Mouse (Mus musculus) limb, embryonic 13.5 days (tissue): ENCODE results near the gene Hoxc9. TPM values are rescaled to one million over a fixed set of nuclear protein-coding genes. Genes with fewer than 3 reads are reported as not detected.
A peak's percentile ranks its signal among the peaks of the same experiment; 100 is the strongest.

Source experiments
- ATAC-seq: fragments of 200-750 bp; cut with Nextera tagmentation; 2 replicates; pipeline ENCODE4 v1.8.0; 2017; ENCODE audit warnings: low read depth, moderate number of reproducible peaks, moderate TSS enrichment; ENCODE audit not compliant: low FRiP score
- H3K27ac ChIP-seq: fragments of 300-500 bp; sonication (generic); 2 replicates; pipeline ENCODE4 v1.5.1; 2015; ENCODE audit warnings: inconsistent platforms, mild to moderate bottlenecking, moderate library complexity
- H3K27me3 ChIP-seq: fragments of 300-500 bp; sonication (generic); 2 replicates; pipeline ENCODE4 v1.6.1; 2015; ENCODE audit warnings: mild to moderate bottlenecking, inconsistent platforms
- H3K36me3 ChIP-seq: fragments of 300-500 bp; sonication (generic); 2 replicates; pipeline ENCODE4 v1.6.1; 2015; ENCODE audit warnings: inconsistent platforms, mild to moderate bottlenecking, moderate library complexity
- H3K4me1 ChIP-seq: fragments of 300-500 bp; sonication (generic); 2 replicates; pipeline ENCODE4 v1.6.1; 2015; ENCODE audit warnings: inconsistent platforms
- H3K4me2 ChIP-seq: fragments of 300-500 bp; sonication (generic); replicated peaks from 2 replicates; pipeline ENCODE4 v1.6.1; 2015; ENCODE audit warnings: inconsistent platforms, mild to moderate bottlenecking, moderate library complexity
- H3K4me3 ChIP-seq: fragments of 300-500 bp; sonication (generic); 2 replicates; pipeline ENCODE4 v1.5.1; 2015; ENCODE audit warnings: moderate library complexity, mild to moderate bottlenecking, inconsistent platforms
- H3K9ac ChIP-seq: fragments of 300-500 bp; sonication (generic); 2 replicates; pipeline ENCODE4 v1.6.1; 2015; ENCODE audit warnings: mild to moderate bottlenecking, inconsistent platforms
- H3K9me3 ChIP-seq: fragments of 300-500 bp; sonication (generic); 2 replicates; pipeline ENCODE4 v1.6.1; 2016; ENCODE audit warnings: inconsistent platforms
- WGBS: fragments of 180-500 bp; shearing (Covaris S2); methylation state at CpG from one replicate; pipeline ENCODE4 v1.1.7; 2015; 5-methylcytosine and 5-hydroxymethylcytosine counted together
- polyA plus RNA-seq: library from polyadenylated mRNA; unstranded; fragments of >200 nt; fragmentation: Nextera tagmentation; extraction: Ambion mirVana; gene quantifications from 2 replicates; pipeline ENCODE4 v1.2.1, GENCODE M21; 2015

Gene Hoxc9
- polyA plus RNA-seq, 1 experiment from 2014 or later = 2.1 TPM

GRCm38 (mm10) chr15:102981379-102982288 is 5.4 kb downstream of the Hoxc9 start:
- peak overlapping the region; percentile 68 for H3K9ac ChIP-seq
- WGBS = under 1% methylated on average over 88 of the region's 88 CpGs
- H3K27me3 ChIP-seq = peaks cover 99% of the 10 kb centered on the region
- ATAC-seq = no peak
- no peaks in the 10 kb centered on the region for H3K9me3 ChIP-seq
- peak overlapping the region; percentile 62 for H3K4me2 ChIP-seq
- H3K4me3 ChIP-seq = peak overlapping the region; percentile 48
- no peaks in the 10 kb centered on the region for H3K36me3 ChIP-seq
- H3K27ac ChIP-seq = peak overlapping the region; percentile 39; the same call in 1 of the 2 replicates
- peaks cover 37% of the 10 kb centered on the region for H3K4me1 ChIP-seq

- Histone ChIP-seq H3K9me3 (no peaks in the 10 kb centered on the region), H3K4me2 (peak overlapping the region; percentile 62; the same call in 1 of the 2 replicates), H3K4me1 (peaks cover 27% of the 10 kb centered on the region), H3K36me3 (no peaks in the 10 kb centered on the region), H3K27ac (no peak overlapping the region), H3K4me3 (no peak overlapping the region), H3K9ac (no peak overlapping the region), H3K27me3 (peaks cover 99% of the 10 kb centered on the region)
- ATAC-seq = no peak
- WGBS = 13% methylated on average over 12 of the region's 12 CpGs
Observed at GRCm38 (mm10) chr15:102983716-102984115, 7.5 kb downstream of the Hoxc9 start.

- Histone ChIP-seq H3K27ac (no peak overlapping the region), H3K9ac (no peak overlapping the region), H3K9me3 (no peaks in the 10 kb centered on the region), H3K36me3 (no peaks in the 10 kb centered on the region), H3K4me3 (no peak overlapping the region), H3K27me3 (peaks cover 99% of the 10 kb centered on the region), H3K4me2 (no peak overlapping the region), H3K4me1 (peaks cover 27% of the 10 kb centered on the region)
- 13% methylated on average over 10 of the region's 10 CpGs for WGBS
- no peak for ATAC-seq
Observed at GRCm38 (mm10) chr15:102984521-102984920, 8.3 kb downstream of the Hoxc9 start.

- Histone ChIP-seq H3K4me1 (peaks cover 27% of the 10 kb centered on the region), H3K4me3 (no peak overlapping the region), H3K27ac (no peak overlapping the region), H3K27me3 (peaks cover 99% of the 10 kb centered on the region), H3K36me3 (no peaks in the 10 kb centered on the region), H3K9me3 (no peaks in the 10 kb centered on the region), H3K9ac (no peak overlapping the region), H3K4me2 (no peak overlapping the region)
- no peak for ATAC-seq
- WGBS = 35% methylated on average over 3 of the region's 3 CpGs
Observed at GRCm38 (mm10) chr15:102984925-102985324, 8.7 kb downstream of the Hoxc9 start.

- ATAC-seq = no peak
- peaks cover 16% of the 10 kb centered on the region for H3K4me1 ChIP-seq
- WGBS = 7% methylated on average over 21 of the region's 21 CpGs
- peaks cover 99% of the 10 kb centered on the region for H3K27me3 ChIP-seq
- H3K9ac ChIP-seq = no peak overlapping the region
- H3K36me3 ChIP-seq = no peaks in the 10 kb centered on the region
- no peaks in the 10 kb centered on the region for H3K9me3 ChIP-seq
- no peak overlapping the region for H3K4me3 ChIP-seq
- H3K4me2 ChIP-seq = no peak overlapping the region
- no peak overlapping the region for H3K27ac ChIP-seq
Observed at GRCm38 (mm10) chr15:102987124-102987833, 11.0 kb downstream of the Hoxc9 start.

GRCm38 (mm10) chr15:102988078-102988477 is 11.8 kb downstream of the Hoxc9 start:
- WGBS = 38% methylated on average over 5 of the region's 5 CpGs
- Histone ChIP-seq H3K27me3 (peaks cover 99% of the 10 kb centered on the region), H3K4me3 (no peak overlapping the region), H3K9ac (no peak overlapping the region), H3K4me1 (peaks cover 13% of the 10 kb centered on the region), H3K4me2 (no peak overlapping the region), H3K36me3 (no peaks in the 10 kb centered on the region), H3K9me3 (no peaks in the 10 kb centered on the region), H3K27ac (no peak overlapping the region)
- no peak for ATAC-seq

GRCm38 (mm10) chr15:102990461-102991397 is 14.5 kb downstream of the Hoxc9 start, which contains the start of gene Hoxc8:
TSS of gene Hoxc8 (plus strand) at chr15:102990607.
- H3K9me3 ChIP-seq = no peaks in the 10 kb centered on the region
- H3K4me2 ChIP-seq = peak within 1 kb of the TSS; percentile 65
- peak within 1 kb of the TSS; percentile 36 for H3K4me3 ChIP-seq
- no peak within 1 kb of the TSS for H3K27ac ChIP-seq
- H3K27me3 ChIP-seq = peaks cover 94% of the 10 kb centered on the region
- peak within 1 kb of the TSS; percentile 57 for H3K9ac ChIP-seq
- no peaks in the 10 kb centered on the region for H3K36me3 ChIP-seq
- no peak; the same call in 1 of the 2 replicates for ATAC-seq
- WGBS = 4% methylated on average over 69 of the region's 69 CpGs
- peaks cover 7% of the 10 kb centered on the region for H3K4me1 ChIP-seq

GRCm38 (mm10) chr15:102991782-102992181 is 15.5 kb downstream of the Hoxc9 start:
- H3K4me1 ChIP-seq = peaks cover 11% of the 10 kb centered on the region
- H3K9me3 ChIP-seq = no peaks in the 10 kb centered on the region
- H3K36me3 ChIP-seq = no peaks in the 10 kb centered on the region
- H3K4me3 ChIP-seq = no peak overlapping the region
- H3K9ac ChIP-seq = no peak overlapping the region
- ATAC-seq = no peak
- no peak overlapping the region for H3K27ac ChIP-seq
- peak overlapping the region; percentile 65; the same call in 1 of the 2 replicates for H3K4me2 ChIP-seq
- H3K27me3 ChIP-seq = peaks cover 94% of the 10 kb centered on the region
- WGBS = 25% methylated on average over 7 of the region's 7 CpGs

GRCm38 (mm10) chr15:102992206-102992605 is 16.0 kb downstream of the Hoxc9 start:
- Histone ChIP-seq H3K4me2 (0 out of 2 replicates have a peak overlapping the region, but pooled peaks have one; percentile 12), H3K27me3 (peaks cover 93% of the 10 kb centered on the region), H3K9ac (no peak overlapping the region), H3K27ac (no peak overlapping the region), H3K4me3 (no peak overlapping the region), H3K36me3 (no peaks in the 10 kb centered on the region), H3K4me1 (peaks cover 11% of the 10 kb centered on the region), H3K9me3 (no peaks in the 10 kb centered on the region)
- ATAC-seq = no peak
- 15% methylated on average over 11 of the region's 11 CpGs for WGBS

- Histone ChIP-seq H3K4me2 (no peak overlapping the region), H3K4me1 (peaks cover 16% of the 10 kb centered on the region), H3K27me3 (peaks cover 93% of the 10 kb centered on the region), H3K9ac (no peak overlapping the region), H3K9me3 (no peaks in the 10 kb centered on the region), H3K36me3 (no peaks in the 10 kb centered on the region), H3K4me3 (no peak overlapping the region), H3K27ac (no peak overlapping the region)
- ATAC-seq = no peak
- WGBS = 15% methylated on average over 3 of the region's 3 CpGs
Observed at GRCm38 (mm10) chr15:102992863-102993262, 16.6 kb downstream of the Hoxc9 start.

- Histone ChIP-seq H3K4me2 (no peak overlapping the region), H3K4me1 (peaks cover 42% of the 10 kb centered on the region), H3K4me3 (no peak overlapping the region), H3K36me3 (no peaks in the 10 kb centered on the region), H3K9me3 (no peaks in the 10 kb centered on the region), H3K27ac (no peak overlapping the region), H3K27me3 (peaks cover 94% of the 10 kb centered on the region), H3K9ac (no peak overlapping the region)
- ATAC-seq = no peak
- WGBS = 6% methylated on average over 9 of the region's 9 CpGs
Observed at GRCm38 (mm10) chr15:102996548-102996947, 20.3 kb downstream of the Hoxc9 start.
